Mouse (Mus musculus) hindbrain, embryonic 12.5 days (tissue): Measurements from ENCODE around the gene Dusp7. TPM values are rescaled to one million over a fixed set of nuclear protein-coding genes. Genes with fewer than 3 reads are reported as not detected.

Source experiments
- ATAC-seq: fragments of 200-750 bp; cut with Nextera tagmentation; 2 replicates; pipeline ENCODE4 v1.8.0; 2017; ENCODE audit warnings: moderate TSS enrichment; ENCODE audit not compliant: low FRiP score
- H3K27ac ChIP-seq: fragments of 300-500 bp; sonication (generic); 2 replicates; pipeline ENCODE4 v1.5.1; 2016; ENCODE audit warnings: mild to moderate bottlenecking
- H3K27me3 ChIP-seq: fragments of 300-500 bp; sonication (generic); 2 replicates; pipeline ENCODE4 v1.6.1; 2016; ENCODE audit warnings: mild to moderate bottlenecking
- H3K36me3 ChIP-seq: fragments of 300-500 bp; sonication (generic); 2 replicates; pipeline ENCODE4 v1.6.1; 2016; ENCODE audit warnings: mild to moderate bottlenecking
- H3K4me1 ChIP-seq: fragments of 300-500 bp; sonication (generic); 2 replicates; pipeline ENCODE4 v1.6.1; 2016
- H3K4me2 ChIP-seq: fragments of 300-500 bp; sonication (generic); replicated peaks from 2 replicates; pipeline ENCODE4 v1.6.1; 2016; ENCODE audit warnings: mild to moderate bottlenecking
- H3K4me3 ChIP-seq: fragments of 300-500 bp; sonication (generic); 2 replicates; pipeline ENCODE4 v1.5.1; 2016; ENCODE audit warnings: mild to moderate bottlenecking
- H3K9ac ChIP-seq: fragments of 300-500 bp; sonication (generic); 2 replicates; pipeline ENCODE4 v1.6.1; 2016; ENCODE audit warnings: mild to moderate bottlenecking, moderate library complexity
- H3K9me3 ChIP-seq: fragments of 300-500 bp; sonication (generic); replicated peaks from 2 replicates; pipeline ENCODE4 v1.6.1; 2016; ENCODE audit warnings: mild to moderate bottlenecking
- WGBS: fragments of 180-500 bp; shearing (Covaris S2); methylation state at CpG from one replicate; pipeline ENCODE4 v1.1.7; 2016; 5-methylcytosine and 5-hydroxymethylcytosine counted together
- polyA plus RNA-seq: library from polyadenylated mRNA; unstranded; fragments of >200 nt; fragmentation: Nextera tagmentation; extraction: Ambion mirVana; gene quantifications from 2 replicates; pipeline ENCODE4 v1.2.1, GENCODE M21; 2016

Gene Dusp7
- polyA plus RNA-seq, 1 experiment from 2014 or later = 26.9 TPM

DNA sequence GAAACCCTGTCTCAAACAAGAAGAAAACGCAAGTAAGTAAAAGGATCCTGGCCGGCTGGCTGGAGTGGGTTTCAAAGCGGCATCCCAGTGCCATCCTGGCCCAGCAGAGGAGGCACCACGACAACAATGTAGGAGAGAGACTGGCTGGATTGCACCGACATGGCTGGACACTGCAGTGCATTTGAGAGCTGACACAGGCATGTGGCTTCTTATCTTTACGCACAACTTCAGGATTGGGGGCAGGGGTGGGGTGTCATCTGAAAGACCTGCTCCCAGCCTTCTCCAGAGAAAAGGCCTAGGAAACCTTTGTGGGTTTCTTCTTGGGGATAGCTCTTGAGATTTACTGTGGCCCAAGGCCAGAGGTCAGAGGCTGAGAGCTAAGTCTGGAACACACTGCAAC lies 43.3 kb downstream of the Dusp7 start:
- 0 out of 2 replicates have a peak, but pooled peaks cover 4% of the 10 kb centered on the region for H3K4me1 ChIP-seq
- H3K36me3 ChIP-seq = no peaks in the 10 kb centered on the region
- H3K27ac ChIP-seq = no peak overlapping the region
- H3K9me3 ChIP-seq = no peaks in the 10 kb centered on the region
- no peak overlapping the region for H3K4me3 ChIP-seq
- H3K9ac ChIP-seq = no peak overlapping the region
- 86% methylated on average over 6 of the region's 6 CpGs for WGBS
- no peak for ATAC-seq
- H3K27me3 ChIP-seq = no peaks in the 10 kb centered on the region
- H3K4me2 ChIP-seq = no peak overlapping the region

- Histone ChIP-seq H3K4me3 (no peak overlapping the region), H3K27me3 (no peaks in the 10 kb centered on the region), H3K4me2 (no peak overlapping the region), H3K36me3 (no peaks in the 10 kb centered on the region), H3K9ac (no peak overlapping the region), H3K27ac (no peak overlapping the region), H3K9me3 (no peaks in the 10 kb centered on the region), H3K4me1 (0 out of 2 replicates have a peak, but pooled peaks cover 4% of the 10 kb centered on the region)
- ATAC-seq = no peak
- WGBS = 68% methylated on average over 3 of the region's 3 CpGs
These were observed 43.8 kb downstream of the Dusp7 start for GRCm38 (mm10) chr9:106412210-106412609.

DNA sequence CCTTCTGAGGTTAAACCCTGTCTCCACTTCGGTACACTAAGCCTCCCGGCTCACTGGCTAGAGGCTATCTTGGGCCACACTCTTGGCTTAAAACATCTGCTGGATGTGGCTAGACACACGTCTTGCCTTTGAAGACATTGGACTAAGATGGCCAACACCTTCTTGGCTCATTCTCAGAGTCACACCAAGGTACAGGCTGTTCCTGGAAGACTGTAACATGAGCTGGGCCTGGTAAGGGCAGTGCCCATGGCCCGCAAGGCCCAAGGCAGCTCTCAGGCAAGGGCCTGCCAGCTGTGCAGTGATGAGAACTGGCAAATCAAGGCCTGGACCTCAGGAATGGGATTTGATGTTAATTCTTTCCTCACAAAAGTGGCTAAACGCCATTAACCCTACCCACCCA lies 45.2 kb downstream of the Dusp7 start:
- no peaks in the 10 kb centered on the region for H3K36me3 ChIP-seq
- no peak overlapping the region for H3K4me2 ChIP-seq
- peaks cover 2% of the 10 kb centered on the region; the same call in 1 of the 2 replicates for H3K27me3 ChIP-seq
- H3K4me3 ChIP-seq = no peak overlapping the region
- WGBS = 86% methylated on average over 5 of the region's 5 CpGs
- ATAC-seq = no peak
- H3K27ac ChIP-seq = no peak overlapping the region
- no peak overlapping the region for H3K9ac ChIP-seq
- H3K4me1 ChIP-seq = peaks cover 17% of the 10 kb centered on the region
- no peaks in the 10 kb centered on the region for H3K9me3 ChIP-seq

- 88% methylated on average over 6 of the region's 6 CpGs for WGBS
- ATAC-seq = no peak
- H3K27ac ChIP-seq = no peak overlapping the region
These were observed 48.4 kb downstream of the Dusp7 start for GRCm38 (mm10) chr9:106416826-106417225.

DNA sequence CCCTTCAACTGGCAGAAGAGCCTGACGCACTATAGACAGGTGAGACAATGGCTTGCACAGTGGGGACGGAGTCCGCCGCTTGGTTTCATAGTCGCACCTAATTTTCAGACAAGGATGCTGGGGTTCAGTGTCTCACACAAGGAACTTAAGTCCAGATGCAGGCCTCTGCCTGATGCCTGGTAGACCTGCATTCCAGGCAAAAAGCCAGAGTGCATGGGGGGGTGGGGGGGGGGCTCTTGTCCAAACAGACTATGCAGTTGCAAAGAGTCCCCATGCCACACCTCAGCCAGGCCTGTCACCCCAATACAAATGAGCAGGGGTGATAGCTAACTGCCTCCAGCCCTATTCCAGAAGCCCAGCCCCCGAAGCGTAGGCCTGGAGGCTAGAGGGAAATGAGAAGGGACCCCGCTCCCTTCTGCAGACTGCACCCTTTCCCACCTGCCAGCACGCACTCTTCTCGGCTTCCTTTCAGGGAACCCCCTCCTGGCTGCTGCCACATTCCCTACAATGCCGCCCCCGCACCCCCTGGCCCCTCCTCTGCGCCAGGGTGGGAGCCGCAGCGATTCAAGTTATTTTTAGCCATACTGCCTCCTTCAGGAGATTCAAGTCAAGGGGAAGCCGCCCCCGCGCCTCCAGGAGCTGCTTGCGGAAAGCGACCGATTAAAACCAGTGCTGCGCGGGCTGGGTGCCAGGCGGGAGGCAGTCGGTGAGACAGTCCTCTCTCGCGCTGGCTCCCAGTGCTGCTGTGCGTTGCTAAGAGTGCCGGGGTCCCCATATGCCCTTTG lies 49.6 kb downstream of the Dusp7 start:
- peak overlapping the region; percentile 44; the same call in 1 of the 2 replicates for H3K27ac ChIP-seq
- ATAC-seq = peak; percentile 52

More at GRCm38 (mm10) chr9:106416826-106417225, 48.4 kb downstream of the Dusp7 start:
- Histone ChIP-seq H3K9ac (no peak overlapping the region), H3K4me1 (peaks cover 34% of the 10 kb centered on the region), H3K27me3 (peaks cover 5% of the 10 kb centered on the region; the same call in 1 of the 2 replicates), H3K4me2 (no peak overlapping the region), H3K36me3 (no peaks in the 10 kb centered on the region), H3K9me3 (no peaks in the 10 kb centered on the region), H3K4me3 (no peak overlapping the region)

DNA sequence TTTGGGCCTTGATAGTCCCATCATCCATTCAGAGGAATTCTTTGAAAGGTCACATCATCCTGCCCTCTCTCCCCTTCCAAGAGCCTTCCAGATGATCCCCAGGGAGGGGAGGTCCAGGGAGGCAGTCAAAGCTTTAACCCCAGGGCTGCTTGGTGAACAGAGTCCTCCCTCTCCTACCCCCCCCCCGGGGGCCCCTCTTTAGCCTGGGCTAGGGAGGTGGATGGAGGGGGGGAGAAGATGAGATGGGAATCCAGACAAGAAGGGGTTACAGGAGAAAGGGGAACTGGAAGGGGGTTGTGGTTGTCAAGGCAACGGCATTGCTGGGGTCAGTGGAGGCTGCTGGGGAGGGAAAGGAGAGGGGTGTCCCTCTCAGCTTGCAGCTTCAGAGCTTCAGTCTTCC lies 52.2 kb downstream of the Dusp7 start:
- Histone ChIP-seq H3K4me3 (no peak overlapping the region), H3K4me2 (peak overlapping the region; percentile 38), H3K9ac (peak overlapping the region; percentile 43), H3K27ac (peak overlapping the region; percentile 55), H3K36me3 (no peaks in the 10 kb centered on the region), H3K4me1 (peaks cover 34% of the 10 kb centered on the region), H3K27me3 (peaks cover 5% of the 10 kb centered on the region; the same call in 1 of the 2 replicates), H3K9me3 (no peaks in the 10 kb centered on the region)
- WGBS = 0% methylated on average over 2 of the region's 2 CpGs
- ATAC-seq = no peak

More for the DNA sequence above, 49.6 kb downstream of the Dusp7 start:
- Histone ChIP-seq H3K9ac (peak overlapping the region; percentile 54), H3K4me3 (peak overlapping the region; percentile 30), H3K36me3 (no peaks in the 10 kb centered on the region), H3K4me1 (peaks cover 34% of the 10 kb centered on the region), H3K27me3 (peaks cover 5% of the 10 kb centered on the region; the same call in 1 of the 2 replicates), H3K4me2 (peak overlapping the region; percentile 56), H3K9me3 (no peaks in the 10 kb centered on the region)
- 16% methylated on average over 29 of the region's 29 CpGs for WGBS

- Histone ChIP-seq H3K9me3 (no peaks in the 10 kb centered on the region), H3K4me2 (peak overlapping the region; percentile 38), H3K9ac (peak overlapping the region; percentile 33; the same call in 1 of the 2 replicates), H3K36me3 (no peaks in the 10 kb centered on the region), H3K4me3 (0 out of 2 replicates have a peak overlapping the region, but pooled peaks have one; percentile 6), H3K27ac (peak overlapping the region; percentile 55), H3K4me1 (peaks cover 34% of the 10 kb centered on the region), H3K27me3 (peaks cover 5% of the 10 kb centered on the region; the same call in 1 of the 2 replicates)
- 4% methylated on average over 18 of the region's 18 CpGs for WGBS
- peak; percentile 41 for ATAC-seq
These were observed 52.8 kb downstream of the Dusp7 start for GRCm38 (mm10) chr9:106421033-106421864.

DNA sequence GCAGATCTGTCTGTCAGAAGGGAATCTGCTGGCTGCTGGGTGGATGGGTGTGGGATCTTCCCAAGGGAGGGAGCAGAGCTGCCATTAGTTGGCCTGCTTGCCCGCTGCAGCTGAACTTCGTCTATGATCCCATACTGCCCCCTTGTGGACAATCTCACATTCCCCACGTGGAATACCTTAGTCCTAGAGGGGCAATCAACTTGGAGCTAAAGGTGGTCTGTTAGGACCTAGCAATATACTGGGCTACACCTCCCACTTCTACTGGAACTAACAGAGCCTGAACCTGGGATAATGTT lies 53.4 kb downstream of the Dusp7 start:
- Histone ChIP-seq H3K27me3 (peaks cover 5% of the 10 kb centered on the region; the same call in 1 of the 2 replicates), H3K4me2 (peak overlapping the region; percentile 38), H3K27ac (no peak overlapping the region), H3K4me1 (peaks cover 34% of the 10 kb centered on the region), H3K36me3 (no peaks in the 10 kb centered on the region), H3K9ac (no peak overlapping the region), H3K4me3 (0 out of 2 replicates have a peak overlapping the region, but pooled peaks have one; percentile 6), H3K9me3 (no peaks in the 10 kb centered on the region)
- WGBS = 0% methylated on average over 3 of the region's 3 CpGs
- peak; percentile 71 for ATAC-seq

Other genes with a start within 250 kb of the Dusp7 start
- gene Glyctk, start 210.5 kb upstream of the Dusp7 start, polyA plus RNA-seq = 5.1 and 5.6 TPM in 2 replicates
- 34.1 and 38.9 TPM in 2 replicates for gene Wdr82, start 197.7 kb upstream of the Dusp7 start, polyA plus RNA-seq
- 32.3 and 37.0 TPM in 2 replicates for gene Ppm1m, start 168.9 kb upstream of the Dusp7 start, polyA plus RNA-seq
- gene Twf2, start 165.5 kb upstream of the Dusp7 start, polyA plus RNA-seq = 60.2 and 62.1 TPM in 2 replicates
- 0.05 and 0.07 TPM in 2 replicates for gene Tlr9, start 146.0 kb upstream of the Dusp7 start, polyA plus RNA-seq
- 79.2 and 92.1 TPM in 2 replicates for gene Alas1, start 120.0 kb upstream of the Dusp7 start, polyA plus RNA-seq
- gene Poc1a, start 87.6 kb upstream of the Dusp7 start, polyA plus RNA-seq = 15.4 and 16.4 TPM in 2 replicates
- gene Rpl29, start 60.8 kb downstream of the Dusp7 start, polyA plus RNA-seq = 629 and 723 TPM in 2 replicates
- 29.0 and 30.7 TPM in 2 replicates for gene Acy1, start 69.7 kb downstream of the Dusp7 start, polyA plus RNA-seq
- gene Abhd14b, start 78.8 kb downstream of the Dusp7 start, polyA plus RNA-seq = 7.6 and 8.5 TPM in 2 replicates
- gene Abhd14a, start 79.0 kb downstream of the Dusp7 start, polyA plus RNA-seq = 37.5 and 39.7 TPM in 2 replicates
- gene Pcbp4, start 84.7 kb downstream of the Dusp7 start, polyA plus RNA-seq = 308 and 309 TPM in 2 replicates
- gene Gpr62, start 97.3 kb downstream of the Dusp7 start, polyA plus RNA-seq = 0.41 and 0.68 TPM in 2 replicates
- 42.7 and 52.2 TPM in 2 replicates for gene Rrp9, start 107.3 kb downstream of the Dusp7 start, polyA plus RNA-seq
- 1.6 and 2.1 TPM in 2 replicates for gene Parp3, start 108.3 kb downstream of the Dusp7 start, polyA plus RNA-seq
- gene Iqcf1, start 131.3 kb downstream of the Dusp7 start, polyA plus RNA-seq = not detected in 2 replicates
- gene Iqcf5, start 145.9 kb downstream of the Dusp7 start, polyA plus RNA-seq = not detected in 2 replicates
- gene Iqcf3, start 193.0 kb downstream of the Dusp7 start, polyA plus RNA-seq = not detected in 2 replicates
- not detected in 2 replicates for gene Iqcf4, start 202.4 kb downstream of the Dusp7 start, polyA plus RNA-seq